Mouse (Mus musculus): ENCODE data around the gene Zfp704. TPM values are rescaled to one million over a fixed set of nuclear protein-coding genes. Genes with fewer than 3 reads are reported as not detected.

Zfp704 gene
- polyA plus RNA-seq, 1 experiment from 2014 or later = 14.8 TPM

GRCm38 (mm10) chr3:9402836-9403235 is 207.0 kb downstream of the Zfp704 start:
- 0 out of 2 replicates have a peak, but pooled peaks have one; percentile 5 for ATAC-seq (ENCODE audit: low FRiP score, low TSS enrichment)
- no peaks in the 10 kb centered on the region for H3K36me3 ChIP-seq (ENCODE audit: control insufficient read depth, insufficient read depth, low read length)
- H3K4me3 ChIP-seq (ENCODE audit: low read length) = no peak overlapping the region
- no peaks in the 10 kb centered on the region for H3K9me3 ChIP-seq (ENCODE audit: control insufficient read depth, low read length)
- H3K9ac ChIP-seq (ENCODE audit: low read depth, low read length) = no peak overlapping the region
- H3K4me1 ChIP-seq (ENCODE audit: control insufficient read depth, insufficient read depth, low read length) = peaks cover 8% of the 10 kb centered on the region; the same call in 1 of the 2 replicates
- 41% methylated on average over 5 of the region's 5 CpGs for whole genome bisulfite sequencing
- H3K4me2 ChIP-seq (replicated peaks; ENCODE audit: low read depth, low read length) = no peak overlapping the region
- H3K27me3 ChIP-seq (ENCODE audit: control insufficient read depth, insufficient read depth, low read length) = no peaks in the 10 kb centered on the region
- no peak overlapping the region for H3K27ac ChIP-seq (ENCODE audit: low read depth, low read length)

- no peak for ATAC-seq (ENCODE audit: low FRiP score, low TSS enrichment)
- Histone ChIP-seq H3K36me3 (ENCODE audit: control insufficient read depth, insufficient read depth, low read length) (no peaks in the 10 kb centered on the region), H3K4me2 (replicated peaks; ENCODE audit: low read depth, low read length) (no peak overlapping the region), H3K4me3 (ENCODE audit: low read length) (no peak overlapping the region), H3K27me3 (ENCODE audit: control insufficient read depth, insufficient read depth, low read length) (no peaks in the 10 kb centered on the region), H3K4me1 (ENCODE audit: control insufficient read depth, insufficient read depth, low read length) (peaks cover 8% of the 10 kb centered on the region; the same call in 1 of the 2 replicates), H3K27ac (ENCODE audit: low read depth, low read length) (no peak overlapping the region), H3K9ac (ENCODE audit: low read depth, low read length) (no peak overlapping the region), H3K9me3 (ENCODE audit: control insufficient read depth, low read length) (no peaks in the 10 kb centered on the region)
- WGBS = 76% methylated on average over 5 of the region's 5 CpGs
These were observed 207.5 kb downstream of the Zfp704 start for GRCm38 (mm10) chr3:9402345-9402744.

- peaks cover 8% of the 10 kb centered on the region; the same call in 1 of the 2 replicates for H3K4me1 ChIP-seq (ENCODE audit: control insufficient read depth, insufficient read depth, low read length)
- H3K27me3 ChIP-seq (ENCODE audit: control insufficient read depth, insufficient read depth, low read length) = no peaks in the 10 kb centered on the region
- WGBS = 55% methylated on average over 6 of the region's 6 CpGs
- no peak overlapping the region for H3K27ac ChIP-seq (ENCODE audit: low read depth, low read length)
- no peak overlapping the region for H3K4me3 ChIP-seq (ENCODE audit: low read length)
- ATAC-seq (ENCODE audit: low FRiP score, low TSS enrichment) = no peak
- H3K9ac ChIP-seq (ENCODE audit: low read depth, low read length) = no peak overlapping the region
- H3K9me3 ChIP-seq (ENCODE audit: control insufficient read depth, low read length) = no peaks in the 10 kb centered on the region
- no peak overlapping the region for H3K4me2 ChIP-seq (replicated peaks; ENCODE audit: low read depth, low read length)
- H3K36me3 ChIP-seq (ENCODE audit: control insufficient read depth, insufficient read depth, low read length) = no peaks in the 10 kb centered on the region
These were observed 208.2 kb downstream of the Zfp704 start for GRCm38 (mm10) chr3:9401685-9402084.

- H3K27me3 ChIP-seq (ENCODE audit: control insufficient read depth, insufficient read depth, low read length) = no peaks in the 10 kb centered on the region
- no peaks in the 10 kb centered on the region for H3K36me3 ChIP-seq (ENCODE audit: control insufficient read depth, insufficient read depth, low read length)
- H3K4me3 ChIP-seq (ENCODE audit: low read length) = no peak overlapping the region
- WGBS = 75% methylated on average over 3 of the region's 3 CpGs
- no peak overlapping the region for H3K27ac ChIP-seq (ENCODE audit: low read depth, low read length)
- no peaks in the 10 kb centered on the region for H3K9me3 ChIP-seq (ENCODE audit: control insufficient read depth, low read length)
- no peak overlapping the region for H3K9ac ChIP-seq (ENCODE audit: low read depth, low read length)
- H3K4me2 ChIP-seq (replicated peaks; ENCODE audit: low read depth, low read length) = no peak overlapping the region
- no peak for ATAC-seq (ENCODE audit: low FRiP score, low TSS enrichment)
- H3K4me1 ChIP-seq (ENCODE audit: control insufficient read depth, insufficient read depth, low read length) = peaks cover 8% of the 10 kb centered on the region; the same call in 1 of the 2 replicates
These were observed 209.0 kb downstream of the Zfp704 start for GRCm38 (mm10) chr3:9400886-9401221.

GRCm38 (mm10) chr3:9400201-9400885 is 209.5 kb downstream of the Zfp704 start:
- H3K27ac ChIP-seq (ENCODE audit: low read depth, low read length) = no peak overlapping the region
- H3K9me3 ChIP-seq (ENCODE audit: control insufficient read depth, low read length) = no peaks in the 10 kb centered on the region
- 51% methylated on average over 3 of the region's 3 CpGs for WGBS
- no peak overlapping the region for H3K4me3 ChIP-seq (ENCODE audit: low read length)
- no peak overlapping the region for H3K9ac ChIP-seq (ENCODE audit: low read depth, low read length)
- no peaks in the 10 kb centered on the region for H3K36me3 ChIP-seq (ENCODE audit: control insufficient read depth, insufficient read depth, low read length)
- peaks cover 8% of the 10 kb centered on the region; the same call in 1 of the 2 replicates for H3K4me1 ChIP-seq (ENCODE audit: control insufficient read depth, insufficient read depth, low read length)
- ATAC-seq (ENCODE audit: low FRiP score, low TSS enrichment) = no peak; the same call in 1 of the 2 replicates
- H3K27me3 ChIP-seq (ENCODE audit: control insufficient read depth, insufficient read depth, low read length) = no peaks in the 10 kb centered on the region
- no peak overlapping the region for H3K4me2 ChIP-seq (replicated peaks; ENCODE audit: low read depth, low read length)

GRCm38 (mm10) chr3:9398271-9398670 is 211.6 kb downstream of the Zfp704 start:
- Histone ChIP-seq H3K27me3 (ENCODE audit: control insufficient read depth, insufficient read depth, low read length) (no peaks in the 10 kb centered on the region), H3K4me2 (replicated peaks; ENCODE audit: low read depth, low read length) (no peak overlapping the region), H3K4me1 (ENCODE audit: control insufficient read depth, insufficient read depth, low read length) (0 out of 2 replicates have a peak, but pooled peaks cover 8% of the 10 kb centered on the region), H3K9ac (ENCODE audit: low read depth, low read length) (no peak overlapping the region), H3K36me3 (ENCODE audit: control insufficient read depth, insufficient read depth, low read length) (no peaks in the 10 kb centered on the region), H3K9me3 (ENCODE audit: control insufficient read depth, low read length) (no peaks in the 10 kb centered on the region), H3K4me3 (ENCODE audit: low read length) (no peak overlapping the region), H3K27ac (ENCODE audit: low read depth, low read length) (no peak overlapping the region)
- WGBS = 81% methylated on average over 5 of the region's 5 CpGs
- no peak for ATAC-seq (ENCODE audit: low FRiP score, low TSS enrichment)

All from kidney, embryonic 14.5 days (tissue).